Mouse (Mus musculus): ENCODE results near the gene Ddb1.
A peak's percentile ranks its signal among the peaks of the same experiment; 100 is the strongest.

Ddb1 gene

GRCm38 (mm10) chr19:10591659-10592377, 13.3 kb upstream of the Ddb1 start:
- DNase-seq (ENCODE audit: low spot score): no peak

- no peak for DNase-seq (ENCODE audit: low spot score)
Measured at GRCm38 (mm10) chr19:10598188-10598587, 6.9 kb upstream of the Ddb1 start.

- no peak for DNase-seq (ENCODE audit: low spot score)
Measured at GRCm38 (mm10) chr19:10599648-10600047, 5.5 kb upstream of the Ddb1 start.

- DNase-seq (ENCODE audit: low spot score): no peak
Measured at GRCm38 (mm10) chr19:10602247-10602769, 2.8 kb upstream of the Ddb1 start.

DNA sequence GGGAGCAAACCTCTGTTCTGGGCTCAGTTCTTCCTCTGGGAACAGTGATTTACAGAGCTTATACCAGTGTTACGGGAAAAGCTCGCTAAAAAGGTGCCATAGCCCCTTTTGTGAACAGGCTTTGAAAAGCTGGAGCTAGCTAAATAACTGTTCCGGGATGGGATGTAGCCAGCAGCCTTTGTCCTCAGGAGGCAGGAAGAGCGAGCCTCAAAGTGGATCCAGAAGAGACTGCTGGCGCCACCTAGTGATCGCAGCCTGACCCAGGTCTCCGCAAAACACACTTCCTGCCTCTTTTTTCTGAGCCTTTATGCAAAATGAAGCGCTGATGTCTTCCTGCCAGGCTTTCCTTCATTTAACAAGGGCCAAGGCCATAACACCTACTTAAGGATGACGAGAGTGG, 2.3 kb upstream of the Ddb1 start:
- peak; percentile 64 for DNase-seq (ENCODE audit: low spot score)

DNA sequence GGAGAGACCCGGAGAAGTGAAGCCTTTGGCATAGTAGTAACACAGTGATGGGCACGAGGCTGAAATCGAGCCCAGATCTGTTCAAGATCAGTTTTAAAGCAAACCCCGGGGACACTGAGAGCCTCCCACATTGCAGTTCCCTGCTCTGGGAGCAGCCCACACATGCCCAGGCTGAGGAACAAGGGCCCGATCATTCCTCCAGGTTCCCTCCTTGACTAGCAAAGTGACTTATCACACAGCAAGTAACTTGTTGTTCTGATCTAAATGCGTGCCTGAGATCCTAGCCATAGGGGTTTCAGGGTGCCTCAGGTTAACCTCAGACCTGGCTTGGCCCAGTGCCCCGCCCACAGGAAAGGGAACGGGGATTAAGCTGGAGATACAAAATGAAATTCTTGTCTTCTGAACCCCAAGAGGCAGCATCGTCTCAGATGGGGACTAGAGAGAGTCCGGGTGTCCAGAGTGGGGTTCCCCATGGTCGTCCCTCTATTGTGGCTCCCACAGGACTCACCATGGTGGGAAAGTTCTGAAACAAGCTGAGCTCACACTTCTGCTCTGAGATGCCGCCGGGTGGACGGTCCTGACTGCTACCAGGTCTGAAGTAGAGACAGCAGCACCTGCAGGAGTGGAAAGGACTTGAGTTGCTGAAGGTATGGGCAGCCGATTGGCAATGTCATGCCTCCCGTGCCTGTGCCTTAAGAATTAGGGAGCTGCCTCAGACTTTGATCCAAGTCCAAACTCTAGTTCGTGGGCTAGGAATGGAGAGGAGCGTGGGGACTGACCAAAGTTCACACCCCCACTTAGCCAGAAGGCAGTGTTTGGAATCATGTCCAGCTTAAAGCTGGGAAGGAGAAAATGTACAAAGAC, 1.2 kb upstream of the Ddb1 start:
- DNase-seq (ENCODE audit: low spot score): no peak

GRCm38 (mm10) chr19:10604534-10604933, 593 bp upstream of the Ddb1 start:
- DNase-seq (ENCODE audit: low spot score): no peak

DNA sequence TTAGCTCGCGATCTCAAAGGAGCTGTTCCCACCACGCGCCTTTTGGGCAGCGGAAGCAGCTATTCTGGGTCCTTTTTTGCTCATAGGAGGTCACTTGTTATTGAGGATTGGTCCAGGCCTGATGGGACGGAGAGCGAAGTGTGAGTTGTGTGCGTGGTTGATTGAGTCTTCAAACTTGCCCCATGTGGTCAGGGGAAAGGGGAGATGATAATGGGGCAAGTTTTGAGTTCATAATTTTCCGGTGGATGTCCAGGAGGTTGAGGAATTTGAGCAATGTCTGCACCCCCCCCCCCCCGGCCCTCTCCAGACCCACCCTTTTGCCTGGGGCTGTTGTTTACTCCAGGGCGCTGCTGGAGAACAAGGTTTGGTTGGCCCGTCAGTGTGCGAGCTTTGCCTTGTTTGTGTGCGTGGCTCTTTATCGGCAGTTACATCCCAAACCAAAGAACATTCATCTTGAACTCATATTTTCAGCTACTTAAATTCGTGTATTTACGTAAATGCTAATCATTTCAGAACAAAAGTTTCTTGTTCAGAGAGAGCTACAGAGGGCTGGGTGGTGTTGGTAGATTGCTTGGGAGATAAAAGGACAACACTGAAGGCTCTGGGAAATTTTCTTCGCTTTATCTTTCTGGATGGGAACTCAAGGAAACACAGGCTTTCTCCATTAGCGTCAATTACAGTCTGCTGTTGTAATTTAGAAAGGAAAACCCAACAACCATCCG, 935 bp downstream of the Ddb1 start:
- DNase-seq (ENCODE audit: low spot score): no peak

GRCm38 (mm10) chr19:10608573-10609240, 3.6 kb downstream of the Ddb1 start:
- no peak for DNase-seq (ENCODE audit: low spot score)

DNA sequence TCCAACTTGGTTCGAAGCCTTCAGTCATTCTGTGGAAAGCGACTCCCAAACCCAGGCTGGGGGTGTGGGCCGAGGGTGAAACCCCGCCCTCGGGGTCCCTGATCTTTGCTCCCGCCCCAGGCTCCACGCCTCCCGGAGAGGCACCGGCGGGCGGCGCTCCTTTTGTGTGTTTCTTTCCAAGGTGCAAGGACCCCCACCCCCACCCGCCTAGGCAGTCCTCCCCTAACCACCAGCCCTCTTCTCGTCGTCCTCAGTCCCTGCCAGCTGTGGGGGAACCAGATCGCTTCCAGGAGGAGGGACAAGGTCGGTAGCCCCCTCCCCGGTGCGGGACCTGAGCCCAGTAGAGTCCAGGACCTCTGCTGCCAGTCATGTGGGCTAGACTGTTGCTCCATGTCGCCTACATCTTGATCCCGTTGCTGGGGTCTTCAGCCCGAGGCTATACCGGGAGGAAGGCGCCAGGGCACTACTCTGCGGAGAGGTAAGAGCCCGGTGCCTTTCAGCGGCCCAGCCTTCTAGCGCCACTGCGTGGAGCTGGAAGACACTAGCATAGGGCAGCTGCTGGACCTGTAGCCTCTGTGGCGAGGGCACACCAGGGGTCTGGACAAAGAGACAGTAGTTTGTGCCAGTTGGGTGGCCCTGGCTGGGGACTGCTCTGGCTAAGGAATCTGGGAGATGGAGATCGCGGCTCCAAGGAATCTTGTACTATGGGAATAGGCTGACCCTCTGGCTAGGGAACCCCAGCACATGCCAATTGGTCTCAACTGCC, 29.2 kb downstream of the Ddb1 start, which contains the start of gene Vwce:
TSS of gene Vwce (plus strand) at position 108 of the 766 bp plus-strand sequence.
- peak; percentile 5 for DNase-seq (ENCODE audit: low spot score)

DNA sequence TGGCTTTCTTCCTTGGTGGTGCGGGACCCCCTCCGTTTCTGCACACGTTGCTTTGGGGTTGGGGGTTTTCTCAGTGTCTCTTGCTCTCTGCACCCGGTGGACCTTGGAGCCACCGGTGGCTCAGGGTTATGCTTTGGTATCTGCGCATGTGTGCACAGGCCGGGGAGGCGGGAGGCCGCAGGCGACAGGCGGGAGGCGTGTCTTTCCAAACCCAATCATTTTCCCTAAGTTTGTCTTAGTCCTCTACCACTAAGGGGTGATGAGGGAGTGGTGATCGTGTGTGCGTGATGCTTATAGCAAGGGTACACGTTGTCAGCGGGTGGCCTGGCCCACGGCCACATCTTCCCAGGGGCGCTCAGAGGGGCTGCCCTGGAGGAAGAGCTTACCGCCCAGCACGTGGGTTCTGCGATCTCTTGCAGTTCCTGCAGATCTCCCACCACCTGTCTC, 29.8 kb downstream of the Ddb1 start:
- peak; percentile 9 for DNase-seq (ENCODE audit: low spot score)

DNA sequence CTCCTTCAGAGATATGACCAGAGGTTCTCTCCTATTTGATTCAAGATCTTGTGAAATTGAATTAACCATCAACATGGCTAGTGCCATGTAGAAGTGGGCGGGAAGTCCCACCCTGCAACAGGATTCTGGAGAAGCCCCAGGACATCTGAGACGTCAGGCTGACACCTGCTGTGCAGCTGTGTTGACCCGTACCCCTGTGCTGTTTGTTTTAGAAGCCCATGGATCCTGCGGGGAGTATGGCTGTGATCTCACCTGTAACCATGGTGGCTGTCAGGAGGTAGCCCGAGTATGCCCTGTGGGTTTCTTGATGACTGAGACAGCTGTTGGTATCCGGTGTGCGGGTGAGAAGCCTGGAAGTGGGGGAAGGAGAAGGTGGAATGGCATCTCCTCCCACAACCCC, 32.7 kb downstream of the Ddb1 start:
- DNase-seq (ENCODE audit: low spot score): no peak

- DNase-seq (ENCODE audit: low spot score): no peak
Measured at GRCm38 (mm10) chr19:10640080-10640479, 35.0 kb downstream of the Ddb1 start.

DNA sequence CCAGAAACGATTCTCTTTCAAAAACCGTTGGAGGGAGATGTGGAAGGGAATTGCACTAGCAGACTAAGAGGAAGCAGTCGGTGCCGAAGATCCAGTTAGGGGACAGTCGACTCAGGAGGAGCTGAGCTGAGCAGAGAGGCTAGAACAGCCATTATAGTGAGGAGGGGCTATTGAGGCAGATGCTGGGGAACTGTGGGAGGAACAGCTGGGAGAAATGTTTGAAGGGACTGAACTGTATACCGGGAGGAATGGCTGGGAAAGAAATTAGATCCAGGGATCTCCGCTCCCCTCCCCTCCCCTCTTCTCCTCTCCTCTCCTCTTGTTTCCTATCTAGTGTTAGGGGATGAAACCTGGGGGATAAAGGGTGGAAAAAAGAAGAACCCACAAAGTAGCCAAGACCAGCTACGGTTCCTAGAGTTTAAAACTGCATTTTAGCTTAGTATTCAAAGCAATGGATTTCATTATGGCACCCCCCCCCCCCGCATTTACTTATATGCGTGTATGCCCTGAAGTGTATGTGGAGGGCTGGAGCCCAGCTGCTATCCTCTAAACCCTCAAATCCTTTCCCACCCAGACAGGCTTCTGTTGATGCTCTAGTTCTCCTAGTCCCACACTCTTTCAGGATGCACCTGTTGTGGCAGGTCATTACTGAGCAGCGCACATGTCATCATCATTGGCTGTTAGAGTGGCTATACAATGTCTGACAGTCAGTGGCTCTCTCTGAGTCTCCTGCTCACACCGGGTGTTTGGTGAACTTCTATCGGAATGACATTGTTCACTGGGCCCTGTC, 35.7 kb downstream of the Ddb1 start:
- DNase-seq (ENCODE audit: low spot score): no peak

DNA sequence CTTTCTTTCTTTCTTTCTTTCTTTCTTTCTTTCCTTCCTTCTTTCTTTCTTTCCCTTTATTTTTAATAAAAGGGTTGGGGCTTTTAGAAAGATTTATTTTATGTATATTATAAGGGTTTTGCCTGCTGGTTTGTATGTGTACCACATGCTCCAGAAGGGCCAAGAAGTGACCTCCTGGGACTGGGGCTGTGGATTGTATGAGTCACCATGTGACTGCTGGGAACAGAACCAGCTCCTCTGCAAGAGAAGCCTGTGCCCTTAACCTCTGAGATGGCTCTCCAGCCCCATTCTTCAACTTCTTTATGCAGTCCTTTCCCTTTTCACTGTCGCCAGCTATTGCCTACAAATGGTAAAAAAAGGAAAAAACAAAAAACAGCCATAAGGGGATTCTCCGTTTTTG, 40.5 kb downstream of the Ddb1 start:
- no peak for DNase-seq (ENCODE audit: low spot score)

DNA sequence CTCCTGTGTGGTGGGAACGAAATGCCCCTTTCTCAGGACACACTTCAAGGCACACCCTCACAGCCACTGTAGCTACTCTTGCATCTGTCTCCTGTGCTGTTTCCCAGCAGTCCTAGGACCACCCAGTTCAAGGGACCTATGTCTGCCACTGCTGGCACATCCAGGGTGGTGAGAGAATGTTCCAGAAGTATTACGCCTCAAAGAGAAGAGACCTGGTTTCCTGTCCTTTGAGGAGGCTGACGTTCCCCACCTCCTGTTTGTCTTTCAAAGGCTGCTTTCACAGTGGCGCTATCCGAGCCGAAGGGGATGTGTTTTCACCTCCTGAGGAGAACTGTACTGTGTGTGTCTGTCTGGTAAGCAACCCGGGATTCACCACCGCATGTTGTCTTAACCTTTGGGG, 43.0 kb downstream of the Ddb1 start:
- no peak for DNase-seq (ENCODE audit: low spot score)

- no peak for DNase-seq (ENCODE audit: low spot score)
Measured at GRCm38 (mm10) chr19:10656058-10656457, 50.9 kb downstream of the Ddb1 start.

DNA sequence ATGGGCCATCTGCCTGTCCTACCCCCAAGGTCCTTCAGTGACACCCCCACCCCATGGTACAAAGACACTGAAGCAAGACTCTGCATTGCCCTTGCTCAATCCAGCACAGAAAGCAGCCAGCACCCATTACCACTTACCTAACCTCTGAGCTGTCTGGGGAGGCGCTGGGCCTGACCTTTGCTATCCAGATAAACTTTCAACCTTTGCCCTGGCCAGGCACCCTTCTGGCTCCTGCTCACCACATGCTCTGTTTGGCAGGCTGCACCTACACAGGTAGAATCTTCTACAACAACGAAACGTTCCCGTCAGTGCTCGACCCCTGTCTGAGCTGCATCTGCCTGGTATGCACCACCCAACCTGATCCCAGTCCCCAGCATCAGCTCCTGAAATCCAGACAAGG, 52.6 kb downstream of the Ddb1 start:
- DNase-seq (ENCODE audit: low spot score): no peak

DNA sequence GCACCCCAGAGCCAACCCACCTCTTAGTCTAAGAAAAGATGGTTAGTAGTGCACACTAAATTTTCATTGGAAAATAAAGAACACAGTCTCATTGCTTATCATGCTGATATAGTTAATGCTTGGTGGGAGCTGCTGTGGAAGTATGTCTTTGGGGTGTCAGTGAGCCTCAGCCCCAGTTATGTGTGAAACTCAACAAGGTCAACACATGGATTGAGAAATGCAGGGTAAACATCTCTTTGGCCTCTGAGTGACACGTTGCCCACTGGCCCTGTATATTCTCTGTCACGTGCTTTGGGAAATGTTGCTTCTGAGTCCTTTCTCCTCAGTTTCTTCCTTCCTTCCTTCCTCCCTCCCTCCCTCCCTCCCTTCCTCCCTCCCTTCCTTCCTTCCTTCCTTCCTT, 53.3 kb downstream of the Ddb1 start:
- DNase-seq (ENCODE audit: low spot score): no peak

DNA sequence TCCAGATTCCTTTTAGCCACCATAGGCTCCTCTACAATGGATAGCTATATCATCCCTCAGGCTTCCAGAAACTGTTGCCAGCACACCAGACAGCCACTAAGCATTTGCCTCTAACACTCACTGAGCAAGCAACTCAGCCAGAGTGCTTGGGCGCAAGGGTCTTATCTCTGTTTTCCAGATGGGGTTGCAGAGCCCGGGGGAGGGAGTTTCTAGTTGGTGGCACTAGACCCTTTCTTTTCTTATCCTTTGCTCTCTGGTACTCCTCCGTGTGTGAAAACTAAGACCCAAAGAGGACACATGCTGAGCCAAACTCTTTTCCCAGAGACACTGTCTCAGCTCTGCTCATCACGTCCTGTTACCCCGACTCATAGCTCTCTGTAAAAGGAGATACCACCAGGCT, 56.2 kb downstream of the Ddb1 start:
- no peak for DNase-seq (ENCODE audit: low spot score)

Data from ovary, postnatal 10 days (tissue).